Mouse (Mus musculus) adrenal gland, postnatal 10 days (tissue): ENCODE data around the gene Nudt1. TPM values are rescaled to one million over a fixed set of nuclear protein-coding genes. Genes with fewer than 3 reads are reported as not detected.
"Not testable (repeated sequence)": the region's sequence is repeated elsewhere in the genome, so short reads cannot be mapped to it uniquely, and the experiment has no call there.

ENCODE experiments used
- DNase-seq: peaks from one replicate; pipeline ENCODE4 v3.0.0; 2021; ENCODE audit warnings: mixed read lengths
- total RNA-seq, 2 experiments: library from RNA; stranded (reverse); gene quantifications; 2 replicates each; pipeline ENCODE4 v1.2.3; 2021

The Nudt1 gene
- total RNA-seq, 2 experiments from 2014 or later = 19.8 to 26.8 TPM

DNA sequence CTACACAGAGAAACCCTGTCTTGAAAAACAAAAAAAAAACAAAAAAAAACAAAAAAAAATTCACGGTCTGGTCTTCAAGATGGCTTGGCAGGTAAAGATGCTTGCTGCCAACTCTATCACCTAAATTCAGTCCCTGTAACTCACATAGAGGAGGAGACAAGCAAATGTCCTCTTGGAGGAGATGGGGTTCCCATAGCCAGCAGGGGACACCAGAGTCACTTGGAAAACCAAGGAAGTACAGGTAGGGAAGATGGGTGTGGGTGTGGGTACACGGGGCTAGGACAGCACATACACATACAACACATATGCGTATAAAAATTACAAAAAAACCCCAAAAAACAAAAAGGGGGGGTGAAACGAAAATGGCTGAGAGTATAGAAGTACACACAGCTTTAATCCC lies 21.4 kb downstream of the Nudt1 start:
- DNase-seq = no peak

DNA sequence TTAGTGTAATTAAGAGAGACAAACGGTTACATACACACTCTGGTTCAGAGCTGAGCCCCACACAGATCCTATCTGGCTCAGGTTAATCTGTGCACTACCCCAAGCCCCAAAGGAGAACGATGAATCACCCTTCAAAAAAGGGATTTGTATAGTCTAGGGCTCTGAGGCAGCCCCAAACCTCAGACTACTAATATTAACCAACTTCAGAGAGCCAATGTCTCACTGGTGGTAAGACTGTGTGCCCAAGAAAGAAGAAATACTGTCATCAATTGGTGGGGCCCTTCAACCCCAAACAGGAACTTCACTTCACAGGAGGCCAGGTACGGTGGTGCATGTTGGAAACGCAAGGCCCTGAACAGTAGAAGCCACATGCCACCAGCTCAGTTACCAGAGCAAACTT lies 23.8 kb downstream of the Nudt1 start:
- no peak for DNase-seq

DNA sequence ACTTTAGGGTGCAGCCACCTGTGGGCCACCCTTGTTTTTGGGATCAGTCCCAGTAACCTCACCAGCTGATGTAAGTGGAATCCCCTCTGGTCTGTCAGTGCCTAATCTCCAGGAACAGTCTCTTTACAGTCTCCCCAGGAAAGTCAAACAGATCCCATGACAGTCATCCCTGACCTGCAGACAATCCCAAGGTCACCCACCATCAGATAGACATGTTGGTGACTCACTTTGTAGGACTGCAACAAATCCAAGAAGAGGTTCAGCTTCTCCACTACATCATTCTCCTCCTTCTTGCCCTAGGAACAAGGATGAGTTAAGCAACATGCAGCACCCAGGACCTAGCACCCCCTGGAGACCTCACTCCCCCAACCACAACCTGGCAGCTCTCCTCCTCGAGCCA lies 24.6 kb downstream of the Nudt1 start:
- no peak for DNase-seq

DNA sequence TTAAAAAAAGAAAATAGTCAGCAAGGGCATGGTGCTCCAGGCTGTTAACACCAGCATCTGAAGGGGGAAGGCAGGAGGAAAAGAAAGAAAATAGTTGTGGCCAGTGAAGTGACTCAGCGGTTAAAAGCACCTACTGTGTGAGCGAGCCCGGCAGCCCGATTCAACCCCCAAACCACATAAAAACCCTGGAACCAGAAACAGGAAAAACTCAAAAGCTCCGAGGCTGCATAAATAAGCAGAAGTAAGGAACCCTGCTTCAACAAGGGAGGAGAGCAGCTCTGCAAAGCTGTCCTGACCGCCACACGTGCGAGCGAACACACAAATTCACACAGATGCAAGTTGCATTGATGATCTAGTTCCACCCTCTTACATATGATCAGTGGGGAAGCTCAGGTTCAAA lies 28.4 kb downstream of the Nudt1 start:
- DNase-seq = no peak

DNA sequence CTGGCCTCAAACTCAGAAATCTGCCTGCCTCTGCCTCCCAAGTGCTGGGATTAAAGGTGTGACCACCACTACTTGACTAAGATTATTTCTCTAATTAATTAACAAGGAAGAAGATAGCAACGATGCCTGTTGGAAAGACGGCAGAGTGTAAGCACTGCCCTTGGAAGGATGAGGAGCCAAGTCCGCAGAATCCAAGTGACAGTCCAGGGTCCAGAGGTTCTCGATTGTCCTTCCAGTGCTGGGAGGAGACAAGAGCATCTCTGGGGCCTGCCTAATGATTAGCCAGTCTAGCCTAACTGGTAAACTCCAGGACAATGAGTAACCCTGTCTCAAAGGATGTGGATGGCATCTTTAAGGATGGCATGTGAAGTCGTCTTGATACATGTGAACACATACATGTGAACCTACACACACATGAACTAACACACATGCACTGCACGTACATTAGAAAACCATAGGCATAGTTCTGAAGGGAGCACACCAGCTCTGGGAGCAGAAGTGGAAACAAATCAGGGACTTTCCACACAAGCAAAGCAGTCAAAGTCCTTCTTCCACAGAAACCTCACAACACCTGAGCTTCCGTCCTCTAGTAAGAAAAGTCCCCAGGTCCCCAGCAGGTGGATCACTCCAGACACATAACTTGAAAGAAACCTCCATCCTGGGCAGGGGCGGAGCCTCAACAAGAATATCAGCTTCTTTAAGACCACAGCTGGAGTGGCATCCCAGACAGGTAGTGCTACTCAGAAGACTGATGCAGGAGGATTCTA lies 29.5 kb downstream of the Nudt1 start:
- DNase-seq = no peak

DNA sequence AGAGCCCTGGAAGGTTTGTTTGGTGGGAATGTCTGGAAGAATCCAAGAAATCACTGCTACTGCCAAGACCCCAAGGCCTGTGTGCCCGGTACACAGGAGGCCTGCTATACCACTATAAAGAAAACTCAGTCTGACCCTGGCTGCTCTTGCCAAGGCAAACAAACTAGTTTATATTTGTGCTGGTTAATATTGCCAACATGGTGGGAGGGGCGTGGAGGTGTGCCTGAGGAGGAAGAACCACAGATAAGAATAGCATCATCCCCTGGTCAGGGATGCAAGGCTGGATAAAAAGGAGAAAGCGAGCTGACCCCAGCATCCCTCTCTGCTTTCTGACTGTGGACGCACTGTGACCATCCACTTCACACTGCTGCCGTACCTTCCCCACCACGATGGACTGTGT lies 30.9 kb downstream of the Nudt1 start:
- no peak for DNase-seq

DNA sequence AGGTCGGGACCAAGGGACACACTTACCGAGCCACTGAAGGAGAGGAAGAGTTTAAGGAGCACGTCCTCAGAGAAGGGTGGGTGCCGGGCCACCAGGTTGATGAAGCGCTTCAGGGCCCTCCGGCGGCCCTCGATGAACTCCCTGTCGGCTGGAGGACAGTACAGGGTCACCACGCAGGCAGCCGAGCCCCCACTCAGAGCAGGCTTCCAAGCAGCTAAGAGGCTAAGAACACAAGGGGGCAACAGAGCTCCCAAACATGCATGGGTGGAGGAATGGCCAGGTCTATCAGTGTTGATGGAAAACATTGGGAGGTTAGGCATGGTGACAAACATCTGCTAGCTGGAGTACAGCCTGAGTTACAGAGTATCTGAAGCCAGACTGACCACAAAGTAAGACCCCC lies 34.5 kb downstream of the Nudt1 start:
- DNase-seq = no peak

DNA sequence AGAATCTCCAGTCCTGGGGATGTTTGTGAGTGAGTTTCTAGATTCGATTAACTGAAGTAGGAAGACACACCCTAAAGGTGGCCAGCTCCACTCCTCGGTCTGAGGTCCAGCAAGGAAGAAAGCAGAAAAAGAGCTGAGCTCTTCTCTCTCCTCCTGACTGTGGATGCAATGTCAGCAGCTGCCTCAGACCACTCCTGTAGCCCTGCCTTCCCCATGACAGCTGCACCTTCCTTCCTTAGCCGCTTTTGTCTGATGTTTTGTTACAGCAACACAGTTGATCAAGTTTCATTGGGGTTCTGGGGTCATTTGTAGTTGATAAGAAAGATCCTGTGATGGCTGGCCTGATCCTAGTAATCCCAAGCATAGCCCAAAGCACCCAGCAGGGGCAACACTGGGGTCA lies 36.0 kb downstream of the Nudt1 start:
- DNase-seq = no peak

DNA sequence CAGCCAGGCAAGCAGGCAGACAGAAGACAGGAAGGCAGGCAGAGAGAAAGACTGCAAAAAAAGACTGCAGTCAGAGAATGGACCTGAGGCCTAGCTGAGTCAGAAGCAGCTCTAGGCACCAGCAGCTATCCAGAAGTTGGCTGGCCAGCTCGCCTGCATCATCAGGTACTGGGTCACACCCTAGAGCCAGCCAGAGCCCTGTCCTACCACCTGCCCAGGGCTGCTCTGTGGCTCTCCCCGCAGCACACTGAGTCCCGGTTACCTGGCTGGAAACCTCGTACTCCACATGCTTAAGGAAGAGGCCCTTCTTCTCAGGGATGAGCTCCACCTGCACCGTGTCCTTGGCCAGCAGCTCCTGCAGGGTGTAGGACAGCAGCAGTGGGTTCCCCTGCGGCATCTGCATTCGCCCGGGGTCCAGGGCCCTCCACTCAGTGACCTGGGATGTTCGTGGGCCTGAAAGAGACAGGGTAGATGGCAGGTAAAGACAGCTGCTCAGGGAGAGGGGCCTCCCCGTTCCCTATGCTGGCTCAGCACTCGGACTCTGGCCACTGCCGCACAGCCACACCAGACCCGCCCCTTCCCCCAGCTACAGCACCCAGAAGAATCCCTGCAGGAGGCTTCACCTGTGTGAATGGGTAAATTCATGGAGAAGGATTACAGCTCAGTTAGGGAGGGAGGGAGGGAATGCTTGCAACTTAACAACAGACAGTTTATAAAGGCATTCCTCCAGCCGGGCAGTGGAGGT lies 38.6 kb downstream of the Nudt1 start:
- no peak for DNase-seq

DNA sequence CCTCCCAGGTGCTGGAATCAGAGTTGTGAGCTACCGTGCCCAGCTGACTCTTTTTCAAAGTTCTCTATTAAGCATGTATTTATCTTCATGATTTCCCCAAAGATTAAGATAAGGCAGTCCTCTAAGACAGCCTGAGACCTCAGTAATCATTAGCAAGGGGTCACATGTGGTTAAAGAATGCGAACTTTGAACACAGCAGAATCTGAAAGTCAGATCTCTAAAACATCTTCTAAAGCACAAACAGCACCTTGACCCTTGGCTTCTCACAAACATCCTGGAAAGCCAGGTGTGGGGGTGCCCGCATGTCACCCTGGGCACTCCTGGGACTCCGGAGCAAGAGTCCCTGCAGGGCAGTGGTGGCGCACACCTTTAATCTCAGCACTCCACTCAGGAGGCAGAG lies 43.0 kb downstream of the Nudt1 start:
- no peak for DNase-seq

DNA sequence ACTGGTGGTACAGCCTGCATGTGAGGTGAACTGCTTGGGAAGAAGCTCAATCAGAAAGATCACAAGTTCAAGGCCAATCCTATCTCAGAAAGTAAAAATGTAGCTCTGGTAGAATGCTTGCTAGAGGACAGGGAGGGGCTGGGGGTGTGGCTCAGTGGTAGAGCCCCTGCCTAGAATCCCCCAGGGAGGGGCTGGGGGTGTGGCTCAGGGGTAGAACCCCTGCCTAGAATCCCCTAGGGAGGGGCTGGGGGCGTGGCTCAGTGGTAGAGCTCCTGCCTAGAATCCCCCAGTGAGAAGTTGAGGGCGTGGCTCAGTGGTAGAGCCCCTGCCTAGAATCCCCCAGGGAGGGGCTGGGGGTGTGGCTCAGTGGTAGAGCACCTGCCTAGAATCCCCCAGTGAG lies 46.7 kb downstream of the Nudt1 start:
- not testable (repeated sequence) for DNase-seq

DNA sequence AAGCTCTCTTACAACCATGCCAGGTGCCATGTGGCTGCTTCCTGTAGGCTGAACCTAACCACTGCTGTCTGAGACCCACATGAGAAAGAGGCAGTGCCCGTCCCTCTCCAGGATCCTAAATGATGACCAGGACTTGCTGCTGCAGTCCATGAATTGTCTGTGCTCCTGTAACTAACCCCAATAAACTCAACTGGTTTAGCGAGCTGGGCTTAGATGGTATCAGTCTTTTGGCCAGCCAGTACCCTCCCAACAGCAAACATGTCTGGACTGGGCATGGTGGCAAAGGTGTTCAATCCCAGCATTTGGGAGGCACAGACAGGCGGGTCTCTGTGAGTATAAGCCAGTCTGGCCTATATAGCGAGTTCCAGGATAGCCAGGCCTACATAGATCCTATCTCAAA lies 47.5 kb downstream of the Nudt1 start:
- no peak for DNase-seq

DNA sequence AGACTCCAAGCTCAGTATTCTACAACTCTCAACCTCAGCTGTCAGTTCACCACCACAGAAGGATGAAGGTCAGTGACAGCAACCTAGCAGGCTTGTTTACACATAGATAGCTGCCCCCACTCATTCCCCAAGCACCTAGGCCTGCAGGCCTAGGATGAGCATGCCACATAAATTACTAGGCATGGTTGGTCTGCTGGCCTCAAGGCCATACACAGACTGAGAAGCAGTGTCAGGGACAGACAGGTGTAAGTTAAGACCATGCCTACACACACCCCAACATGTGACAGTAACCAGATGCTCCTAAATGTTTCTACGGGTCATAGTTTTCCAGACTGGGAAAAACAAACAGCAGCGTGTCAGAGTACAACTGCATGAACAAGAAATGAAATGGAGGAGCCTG lies 48.0 kb downstream of the Nudt1 start:
- DNase-seq = no peak

DNA sequence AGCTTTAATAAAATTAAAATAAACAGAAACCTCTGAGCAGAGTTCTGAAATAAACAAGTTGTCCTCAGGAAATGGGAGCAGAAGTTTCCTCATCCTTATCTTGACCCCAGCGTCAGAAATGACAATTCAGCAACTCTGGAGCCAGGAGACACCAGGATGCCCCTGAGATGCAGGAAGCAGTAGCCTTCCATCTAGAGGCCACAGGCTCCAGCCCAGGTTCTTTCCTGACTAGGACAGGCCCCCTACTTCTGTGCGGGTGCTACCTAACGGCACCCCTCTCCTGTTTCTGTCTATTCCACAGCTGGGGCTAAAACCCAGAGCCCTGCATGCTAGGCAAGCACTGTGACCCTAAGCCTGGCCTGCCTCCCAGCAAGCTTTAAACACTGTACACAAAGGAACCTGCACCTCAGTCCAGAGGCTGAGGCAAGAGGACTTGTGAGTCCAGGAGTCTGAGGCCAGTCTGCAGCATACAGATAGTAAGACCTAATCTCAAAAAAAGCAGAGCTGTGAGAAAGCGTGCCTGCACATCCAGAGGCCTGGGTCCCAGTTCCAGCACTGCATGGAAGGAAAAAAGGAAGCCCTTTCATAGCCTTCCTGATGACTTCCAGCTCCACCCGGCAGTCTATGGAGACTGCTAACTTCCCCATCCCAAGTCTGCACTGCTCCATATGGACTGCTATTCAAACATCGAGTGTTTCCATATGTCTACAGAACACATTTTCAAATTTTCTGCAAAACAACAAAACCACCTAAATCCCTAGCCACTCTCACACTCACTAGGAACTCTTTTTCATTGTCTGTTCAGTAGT lies 49.2 kb downstream of the Nudt1 start:
- DNase-seq = peak; percentile 20

DNA sequence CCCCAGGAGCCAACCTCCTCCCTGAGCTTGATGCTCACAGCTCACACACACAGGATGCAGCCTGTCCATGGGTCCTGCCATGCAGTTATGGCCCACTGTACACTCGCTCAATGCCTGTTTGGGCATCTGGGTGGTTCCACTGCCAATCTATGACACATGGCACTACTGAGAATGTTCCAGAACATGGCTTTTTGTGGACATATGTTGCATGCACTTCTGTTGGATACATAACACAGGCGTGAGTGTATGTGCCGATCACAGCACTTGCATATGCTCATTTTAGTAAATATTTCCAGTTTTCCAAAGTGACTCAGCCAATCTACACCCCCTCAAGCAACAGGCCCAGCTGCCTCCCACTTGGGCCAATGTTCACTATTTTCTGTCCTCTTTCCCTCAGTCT lies 50.2 kb downstream of the Nudt1 start:
- DNase-seq = no peak

DNA sequence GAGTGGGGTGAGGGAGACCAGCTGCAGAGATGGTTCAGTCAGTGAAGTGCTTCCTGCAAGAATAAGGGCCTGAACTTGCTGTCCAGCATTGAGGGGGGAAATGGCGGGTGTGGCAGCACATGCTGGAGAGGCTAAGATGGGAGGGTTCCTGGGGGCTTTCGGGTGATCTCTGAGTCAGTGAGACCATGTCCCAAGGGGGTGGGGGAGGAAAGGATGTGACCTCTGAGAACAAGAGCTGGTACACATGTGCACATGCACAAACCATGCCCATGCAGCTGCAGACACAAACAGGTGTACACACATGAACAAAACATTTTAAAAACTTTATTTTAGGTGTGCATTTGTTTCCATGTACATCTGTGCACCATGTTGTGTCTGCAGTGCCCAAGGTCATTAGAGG lies 52.3 kb downstream of the Nudt1 start:
- DNase-seq = no peak

DNA sequence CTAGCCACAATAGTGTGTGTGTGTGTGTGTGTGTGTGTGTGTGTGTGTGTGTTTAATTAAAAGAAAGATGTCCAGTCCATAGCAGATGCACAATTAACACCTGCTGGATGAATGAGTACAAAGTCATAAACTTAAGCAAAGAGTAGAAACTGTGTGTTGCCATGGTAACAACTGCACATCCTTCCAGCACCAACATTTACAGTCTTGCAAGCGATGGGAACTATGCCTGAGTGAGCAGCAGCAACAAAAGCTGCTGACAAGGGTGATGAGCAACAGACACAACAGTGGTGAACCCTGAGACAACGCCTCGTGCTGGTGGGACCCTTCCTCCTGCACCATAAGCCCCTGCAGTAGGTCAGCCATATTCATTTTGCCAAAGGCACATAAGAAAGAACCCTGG lies 52.8 kb downstream of the Nudt1 start:
- no peak for DNase-seq

DNA sequence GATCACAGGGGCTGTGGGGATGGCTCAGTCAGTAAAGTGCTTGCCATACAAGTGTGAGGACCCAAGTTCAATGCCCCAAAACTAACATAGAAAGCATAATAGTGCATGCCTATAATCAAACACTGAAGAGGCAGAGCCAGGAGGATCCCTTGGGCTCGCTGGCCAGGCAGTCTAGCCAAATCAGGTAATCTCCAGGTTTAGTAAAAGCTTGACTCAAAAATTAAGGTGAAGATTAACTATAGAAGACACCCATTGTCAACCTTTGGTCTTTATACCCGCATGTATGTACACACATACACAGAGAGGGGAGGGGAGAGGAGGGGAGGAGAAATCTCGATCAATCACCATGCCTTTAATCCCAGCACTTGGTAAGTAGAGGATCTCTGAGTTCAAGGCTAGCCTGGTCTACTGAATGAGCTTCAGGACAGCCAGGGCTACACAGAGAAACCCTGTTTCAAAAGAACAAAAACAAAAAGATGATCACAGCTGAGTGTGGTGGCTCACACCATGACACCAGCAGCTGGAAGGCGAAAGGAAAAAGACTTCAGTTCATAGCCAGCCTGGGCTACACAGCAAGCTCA lies 53.9 kb downstream of the Nudt1 start:
- DNase-seq = no peak

DNA sequence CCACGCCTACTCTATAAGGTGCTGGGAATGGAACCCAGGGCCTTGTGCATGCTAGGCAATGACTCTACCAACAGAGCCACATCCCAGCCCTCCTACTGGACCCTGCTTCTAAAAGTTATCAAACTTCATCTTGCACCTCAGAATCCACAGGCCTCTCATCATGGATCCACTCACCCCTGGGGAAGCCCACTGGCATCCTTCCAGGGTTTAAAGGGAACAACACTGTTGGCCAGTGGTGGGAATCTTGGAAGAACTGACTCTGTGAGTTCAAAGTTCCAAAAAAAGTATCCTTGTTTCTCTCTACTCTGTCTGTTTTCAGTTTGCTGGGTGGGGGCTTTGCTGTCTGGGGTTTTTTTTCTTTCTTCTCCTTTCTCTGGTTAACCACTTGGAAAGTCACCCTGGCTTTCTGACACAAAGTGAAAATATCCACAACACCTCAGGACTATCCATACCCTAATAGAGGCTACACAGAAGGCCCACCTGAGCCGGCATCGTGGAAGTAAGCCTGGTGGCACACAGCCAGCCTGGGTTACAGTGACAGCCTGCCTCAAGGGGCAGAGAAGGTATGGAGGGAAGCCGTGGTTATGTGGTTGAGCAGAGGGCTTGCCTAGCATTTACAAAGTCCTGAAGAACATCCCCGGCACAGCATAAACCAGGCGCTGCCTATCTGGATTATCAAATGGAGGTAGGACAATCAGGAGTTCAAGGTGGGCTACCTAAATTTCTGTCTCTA lies 56.8 kb downstream of the Nudt1 start:
- DNase-seq = peak; percentile 36

DNA sequence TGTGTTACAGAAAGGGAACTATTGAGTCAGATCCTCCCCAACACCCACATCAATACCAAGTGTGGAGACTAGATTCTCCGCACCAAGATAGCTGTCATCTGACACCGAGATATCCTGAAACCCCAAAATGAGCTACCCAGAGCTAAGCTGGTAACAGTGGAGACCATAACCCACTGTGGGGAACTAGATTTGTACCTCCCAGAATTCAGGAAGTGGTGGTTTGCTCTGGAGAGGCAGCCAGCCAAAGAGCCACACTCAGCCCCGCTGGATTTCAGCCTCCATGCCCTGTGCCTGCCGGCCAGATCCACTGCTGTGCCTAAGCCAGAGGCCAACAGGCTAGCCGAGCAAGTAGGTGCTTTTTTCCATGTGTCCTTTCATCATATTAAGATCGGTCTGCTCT lies 57.8 kb downstream of the Nudt1 start:
- no peak for DNase-seq

DNA sequence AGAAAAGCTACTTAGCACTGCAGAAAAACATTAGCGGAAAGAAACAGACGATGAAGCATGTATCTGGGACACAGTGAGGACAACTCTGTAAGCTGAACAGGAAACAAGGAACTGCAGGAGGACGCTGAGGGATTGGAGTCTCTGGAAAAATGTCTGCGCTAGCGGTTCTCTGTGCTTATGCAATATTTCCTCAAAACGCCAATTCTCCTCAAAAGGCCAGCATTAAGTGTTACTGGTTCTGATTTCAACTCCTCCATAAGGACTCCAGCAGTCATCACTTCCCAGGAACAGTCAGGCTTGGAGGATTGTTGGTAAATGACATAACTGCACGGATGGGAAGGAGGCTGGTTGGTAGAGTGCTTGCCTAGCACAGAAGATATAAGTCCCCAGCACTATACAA lies 59.7 kb downstream of the Nudt1 start:
- no peak for DNase-seq

DNA sequence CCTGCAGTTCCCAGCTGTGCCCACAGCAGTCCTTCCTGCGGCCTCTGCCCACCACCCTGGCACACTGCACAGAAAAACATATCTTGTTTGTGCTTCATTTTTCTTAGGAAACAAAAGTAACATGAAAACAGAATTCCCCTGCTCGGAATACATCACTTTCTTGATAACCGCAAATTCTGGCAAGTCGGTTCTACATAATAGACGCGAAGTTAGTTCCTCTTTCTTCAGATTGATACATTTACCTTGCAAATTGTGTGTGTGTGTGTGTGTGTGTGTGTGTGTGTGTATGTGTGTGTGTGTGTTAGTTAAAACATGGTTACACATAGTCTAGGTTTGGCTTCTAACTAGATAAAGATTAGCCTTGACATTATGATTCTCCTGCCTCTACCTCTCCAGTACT lies 61.2 kb downstream of the Nudt1 start:
- no peak for DNase-seq
